Mouse (Mus musculus) liver, adult (tissue): ENCODE measurements at regions not wholly inside any gene's neighbourhood (a gene's known extent, or its start where the extent isn't known, plus 50 kb on each side); places are given as distances from the start of the nearest gene placed in this dataset.

Source experiments
- GATA4 ChIP-seq: IDR thresholded peaks from 2 replicates; pipeline ENCODE4 v1.6.1; 2014; ENCODE audit warnings: mild to moderate bottlenecking, low read length; ENCODE audit not compliant: insufficient replicate concordance

DNA sequence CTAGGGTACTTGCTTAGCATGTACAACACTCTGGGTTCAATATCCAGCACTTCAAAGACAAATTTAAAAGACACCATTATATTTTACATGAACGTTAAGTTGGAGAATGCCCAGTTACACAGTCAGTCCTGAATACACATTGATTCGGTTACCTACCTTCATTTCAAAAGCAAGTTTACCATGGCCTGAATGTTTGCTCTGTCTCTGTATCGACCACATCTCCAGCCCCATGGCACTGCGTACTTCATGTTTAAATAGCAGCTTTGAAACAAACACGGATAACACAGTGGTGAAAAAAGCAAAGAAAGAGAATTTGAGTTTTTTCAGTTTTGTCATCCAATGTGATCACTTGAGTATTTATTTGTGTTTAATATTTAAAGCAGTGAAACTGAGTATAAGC, 254.1 kb upstream of the Plxna2 start:
- no peak for TF ChIP-seq GATA4

DNA sequence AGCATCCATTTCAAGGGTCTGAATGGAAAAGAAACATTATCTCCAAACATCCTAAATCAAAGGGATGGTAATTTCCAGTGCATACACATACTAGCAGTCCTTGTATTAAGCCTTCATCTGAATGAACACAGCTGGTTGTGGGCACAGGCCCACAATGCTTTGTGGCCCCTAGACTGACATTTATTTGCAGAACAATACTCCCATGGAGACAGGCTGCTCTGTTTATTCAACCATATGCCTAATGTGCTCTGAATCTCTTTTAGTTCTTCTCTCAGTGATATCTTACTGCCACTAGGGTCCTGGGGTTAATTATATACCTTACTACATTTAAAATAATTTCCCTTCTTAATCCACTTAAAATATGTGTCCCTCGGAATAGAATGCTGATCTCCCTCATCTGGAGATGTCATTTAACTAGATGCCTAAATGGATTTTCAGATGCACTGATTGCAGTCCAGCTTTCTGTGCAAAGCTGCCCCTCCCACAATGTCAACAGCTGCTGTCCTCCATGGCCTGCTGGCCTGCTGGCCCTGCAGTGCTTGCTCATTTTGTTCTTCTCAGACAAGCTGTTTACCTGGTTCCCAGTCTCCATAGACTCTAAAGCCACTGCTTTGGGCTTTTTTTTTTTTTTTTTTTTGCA, 254.8 kb upstream of the Plxna2 start:
- no peak for TF ChIP-seq GATA4

DNA sequence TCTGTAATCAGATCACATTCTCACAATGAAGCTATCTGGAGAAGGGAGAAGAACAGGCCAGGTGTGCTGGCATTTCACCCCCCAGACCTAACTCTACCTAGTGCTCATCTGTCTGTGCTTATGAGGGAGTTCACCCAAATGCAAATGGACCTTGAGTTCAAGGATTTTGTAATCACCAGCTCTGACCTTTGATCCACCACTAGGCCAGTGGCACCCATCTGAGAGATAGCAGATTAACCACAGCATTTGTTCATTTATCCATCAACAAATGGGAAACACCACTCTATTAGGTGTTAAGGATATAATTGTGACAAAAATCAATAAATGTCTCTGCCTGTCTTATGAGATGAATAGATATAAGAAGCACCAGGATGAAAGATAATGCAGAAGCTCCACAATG, 255.7 kb upstream of the Plxna2 start:
- TF ChIP-seq GATA4: peak; percentile 88

DNA sequence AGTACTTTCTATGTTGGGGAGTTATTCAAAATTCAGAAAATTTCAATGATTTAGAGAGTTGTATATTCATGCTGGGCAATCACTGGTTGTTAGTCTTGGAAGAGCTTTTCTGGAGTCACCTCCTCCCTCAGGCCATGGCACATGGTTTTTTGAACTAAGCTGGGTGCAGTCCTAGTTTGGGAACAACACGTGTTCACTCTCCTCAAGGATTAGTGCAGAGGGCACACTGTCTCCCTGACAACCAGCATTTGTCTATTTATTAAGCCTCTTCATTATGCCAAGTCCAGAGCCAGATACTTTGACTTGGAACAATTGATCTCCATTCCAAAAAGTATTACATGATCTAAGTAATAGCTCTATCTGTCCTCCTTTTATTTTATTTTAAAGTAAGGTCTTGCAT, 256.7 kb upstream of the Plxna2 start:
- no peak for TF ChIP-seq GATA4

DNA sequence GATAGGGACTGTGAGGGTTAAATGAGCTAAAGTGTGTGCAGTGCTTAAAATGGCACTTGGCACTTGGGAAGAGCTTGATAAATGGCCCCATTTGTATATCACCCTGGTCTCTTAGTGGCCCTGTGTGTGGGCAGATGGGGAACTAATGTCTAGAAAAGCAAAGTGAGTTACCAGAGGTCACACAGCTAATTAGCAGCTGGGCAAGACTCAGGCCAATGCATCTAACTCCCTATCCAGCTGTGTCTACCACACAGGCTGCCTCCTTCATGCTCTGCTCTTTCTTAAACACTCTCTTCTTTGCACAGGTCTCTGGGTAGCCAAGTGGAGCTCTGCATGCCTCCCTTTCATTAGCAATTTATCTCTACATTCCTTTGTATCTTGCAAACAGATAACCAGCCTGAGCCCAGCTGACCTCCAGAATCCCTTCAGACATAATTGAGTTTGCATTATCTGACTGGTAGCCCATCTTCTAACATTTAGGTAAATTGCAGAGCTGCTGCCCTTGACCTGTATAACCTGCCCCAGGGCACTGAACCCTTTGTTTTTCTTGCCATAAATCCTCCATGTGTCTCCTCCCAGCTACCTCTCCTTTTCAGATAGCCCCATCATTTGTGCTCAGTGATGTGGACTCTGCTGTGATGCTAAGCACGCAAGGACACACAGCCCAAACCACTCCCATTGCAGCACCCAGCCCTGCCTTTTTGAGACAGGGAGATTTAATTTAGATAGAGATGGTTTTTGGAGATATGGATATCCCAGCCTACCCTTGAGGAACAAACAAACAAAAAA, 263.5 kb upstream of the Plxna2 start:
- no peak for TF ChIP-seq GATA4

DNA sequence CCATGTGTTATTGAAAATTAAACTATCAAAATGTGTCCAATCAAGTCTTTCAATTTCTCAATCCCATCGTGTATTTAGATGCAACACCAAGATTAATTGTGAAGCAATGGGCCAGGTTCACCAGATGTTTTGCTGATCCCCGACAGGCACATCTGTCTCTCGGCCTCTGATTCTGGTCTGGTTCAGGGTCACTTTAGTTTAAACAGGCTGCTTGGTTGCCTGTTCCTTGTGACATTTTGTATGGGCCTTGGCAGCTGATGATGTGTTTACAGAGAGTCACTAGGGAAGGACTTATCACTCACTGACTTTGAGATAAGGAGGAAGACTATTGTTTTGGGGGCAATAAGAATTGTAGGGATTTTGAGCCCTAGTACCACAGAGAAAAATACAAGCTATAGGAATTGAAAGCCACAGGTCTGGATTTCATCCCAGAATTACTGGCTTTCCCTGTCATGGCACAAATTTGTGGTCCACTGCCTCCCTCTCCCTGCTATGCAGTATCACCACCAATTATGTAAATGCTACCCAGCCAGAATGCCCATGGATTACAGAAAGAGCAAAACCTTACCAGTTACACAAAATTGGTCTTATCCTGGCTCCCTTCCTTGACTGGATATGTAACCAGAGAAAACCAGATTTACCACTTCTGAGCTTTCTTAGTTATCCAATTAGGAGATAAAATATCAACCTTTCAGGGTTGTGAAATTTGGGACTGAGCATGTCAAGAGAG, 272.5 kb upstream of the Plxna2 start:
- no peak for TF ChIP-seq GATA4

DNA sequence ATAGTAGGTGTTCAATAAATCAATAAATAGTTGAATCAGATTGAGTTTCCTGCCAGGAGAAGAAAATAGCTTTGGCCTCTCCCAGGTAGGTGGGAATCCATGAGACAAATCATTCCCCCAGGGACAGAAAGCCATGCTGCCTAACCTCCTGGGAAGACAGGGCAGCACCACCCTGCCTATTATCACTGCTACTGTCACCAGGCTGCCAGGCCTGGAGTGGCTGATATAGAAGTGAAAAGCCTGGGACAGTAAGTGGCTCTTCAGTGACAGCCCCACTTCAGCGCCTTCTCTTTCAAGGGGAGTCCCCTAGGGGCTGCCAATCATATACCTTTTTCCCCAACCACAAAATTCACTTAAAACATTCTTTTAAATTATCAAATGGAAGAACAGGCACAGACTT, 275.4 kb upstream of the Plxna2 start:
- no peak for TF ChIP-seq GATA4

DNA sequence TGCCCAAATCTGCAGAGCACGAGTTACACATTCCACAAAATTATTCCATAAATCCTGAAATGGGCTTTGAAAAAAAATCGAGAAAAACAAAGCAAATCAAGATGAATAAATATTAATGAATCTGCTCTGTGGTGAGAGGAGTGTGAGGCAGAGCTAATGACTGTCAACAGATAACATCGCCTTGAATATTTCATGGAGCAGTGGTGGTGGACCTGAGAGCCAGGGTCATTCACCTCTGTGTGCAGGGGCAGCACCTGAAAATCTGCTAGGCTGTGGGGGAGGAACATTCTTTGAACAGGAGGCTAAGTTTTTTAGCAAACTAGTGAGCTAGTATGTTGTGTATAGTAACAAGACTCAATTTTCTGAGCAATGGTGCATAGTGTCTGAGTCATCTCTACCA, 276.3 kb upstream of the Plxna2 start:
- TF ChIP-seq GATA4: no peak

DNA sequence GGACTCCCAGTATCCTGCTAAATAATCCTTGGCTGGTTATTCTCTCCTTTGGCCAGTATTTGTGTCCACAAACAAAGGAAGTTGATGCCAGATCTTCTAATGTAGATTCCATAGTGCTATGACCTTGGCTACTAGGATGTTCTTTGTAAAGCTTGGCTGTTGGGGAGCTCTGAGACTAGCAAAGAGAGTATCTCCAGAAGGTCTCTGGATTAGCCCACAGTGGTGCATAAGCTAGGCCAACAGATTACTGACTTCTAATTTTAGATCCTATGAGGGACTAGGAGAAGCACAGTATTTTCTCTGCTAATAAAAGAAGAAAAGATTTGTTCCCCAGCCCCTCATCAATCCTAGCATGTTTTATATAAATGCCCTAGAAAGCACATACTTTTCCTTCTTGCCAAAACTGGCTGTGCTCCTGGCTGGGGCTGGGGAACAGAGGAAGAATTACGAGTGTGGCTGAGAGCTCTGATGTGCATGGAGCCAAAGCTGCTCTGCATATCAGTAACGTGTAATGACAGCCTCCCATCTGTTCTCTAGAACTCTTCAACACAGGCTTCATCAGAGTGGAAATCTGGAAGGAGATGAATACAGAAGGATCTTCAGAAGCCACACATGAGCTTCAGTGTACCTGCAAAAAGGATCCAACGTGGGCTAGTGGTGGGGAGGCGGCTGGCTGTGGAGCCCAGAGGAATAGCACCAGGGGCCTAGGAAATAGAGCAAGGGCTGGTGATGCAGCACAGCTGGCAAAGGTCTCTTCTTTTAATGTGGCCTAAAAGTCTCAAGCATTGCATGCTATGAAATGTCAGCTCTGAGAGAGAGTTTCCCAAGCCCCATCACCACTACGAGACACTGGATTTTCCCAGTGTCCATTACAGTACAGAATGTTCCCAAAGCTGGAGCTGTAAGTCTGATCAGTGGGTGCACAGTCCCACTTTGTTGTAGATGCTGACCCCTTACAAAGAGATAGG, 283.0 kb upstream of the Plxna2 start:
- no peak for TF ChIP-seq GATA4

DNA sequence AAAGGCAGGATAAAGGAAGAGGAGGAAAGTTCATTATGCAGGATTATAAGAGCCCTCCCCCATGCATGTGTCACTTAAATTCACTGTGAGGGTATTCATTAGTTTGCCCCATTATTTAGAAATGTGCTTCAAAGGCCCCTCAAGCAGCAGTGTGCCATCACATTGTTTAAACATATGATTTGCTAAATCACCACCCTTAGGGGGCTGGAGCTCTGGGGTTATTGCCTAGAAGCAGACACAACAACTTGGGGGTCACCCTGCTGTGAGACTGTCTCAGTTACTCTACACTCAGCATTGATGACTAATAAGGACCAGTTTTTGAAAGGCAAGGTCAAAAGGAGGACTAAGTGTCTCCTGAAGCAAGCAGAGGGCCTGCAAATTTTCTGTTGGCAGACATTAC, 285.4 kb upstream of the Plxna2 start:
- TF ChIP-seq GATA4: no peak

DNA sequence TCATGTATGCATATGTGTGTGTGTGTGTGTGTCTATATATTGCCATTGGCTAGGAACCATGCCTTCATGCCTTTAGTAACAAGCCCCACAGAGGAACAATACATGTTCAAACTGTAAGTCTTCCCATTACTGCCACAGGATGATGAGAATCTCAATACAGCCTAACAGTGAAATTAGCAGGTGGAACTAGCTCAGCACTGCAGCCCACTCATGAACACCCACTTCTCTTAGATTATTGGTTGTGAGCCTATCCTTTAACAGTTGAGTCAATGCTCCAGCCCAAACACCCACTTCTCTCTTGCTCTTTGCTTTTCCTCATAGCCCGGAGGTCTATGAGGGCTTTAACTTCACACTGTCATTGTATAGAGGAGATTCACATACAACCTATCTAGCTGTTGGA, 287.5 kb upstream of the Plxna2 start:
- no peak for TF ChIP-seq GATA4

DNA sequence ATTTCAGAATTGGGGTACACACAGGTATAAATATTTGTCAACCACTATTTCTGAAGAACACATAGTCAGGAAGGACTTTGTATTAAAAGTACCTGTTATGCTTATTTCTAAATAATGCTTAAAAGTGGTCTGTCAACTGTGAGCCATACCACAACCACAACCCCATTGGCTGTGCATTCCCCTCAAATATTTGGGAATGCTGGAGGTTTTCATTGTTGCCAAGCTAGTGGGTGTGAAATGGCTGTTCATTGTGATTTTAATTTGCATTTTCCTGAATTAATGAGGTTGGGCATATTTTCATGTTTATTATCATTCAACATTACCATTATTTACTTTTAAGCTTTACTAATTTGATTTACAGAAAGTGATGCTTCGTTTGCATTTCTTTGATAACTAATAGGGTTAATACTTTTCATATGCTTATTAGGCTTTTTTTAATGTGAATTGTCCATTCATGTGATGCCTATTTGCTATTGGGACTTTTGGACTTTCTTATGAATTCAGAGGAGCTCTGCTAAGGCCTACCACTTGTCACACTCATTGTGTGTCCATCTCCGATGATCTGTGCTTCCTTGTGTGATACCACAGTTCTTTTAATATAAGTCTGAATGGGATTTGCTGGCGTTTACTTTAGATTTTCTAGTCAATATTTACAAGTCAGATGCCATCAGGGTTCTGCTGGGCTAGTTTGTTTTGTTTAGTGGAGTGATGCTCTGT, 297.5 kb upstream of the Plxna2 start:
- no peak for TF ChIP-seq GATA4

DNA sequence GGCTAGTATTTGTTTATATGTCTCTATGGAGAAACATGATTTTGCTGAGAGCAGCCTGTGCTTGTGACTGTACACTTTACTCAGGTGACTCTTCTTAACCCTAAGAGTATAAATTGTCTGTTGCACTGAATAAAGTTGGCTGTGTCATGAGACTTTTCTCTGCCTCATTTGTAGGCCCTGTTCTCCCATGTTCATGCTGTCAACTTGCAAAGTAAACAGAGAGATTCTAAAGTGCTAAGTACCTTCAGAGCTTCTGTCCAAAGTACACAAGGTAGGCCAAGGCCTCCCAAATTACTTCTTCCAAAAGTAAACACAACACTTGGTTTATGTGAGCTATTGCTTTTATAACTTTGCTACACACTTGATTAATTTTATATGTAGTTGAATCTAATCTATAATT, 299.7 kb upstream of the Plxna2 start:
- no peak for TF ChIP-seq GATA4

DNA sequence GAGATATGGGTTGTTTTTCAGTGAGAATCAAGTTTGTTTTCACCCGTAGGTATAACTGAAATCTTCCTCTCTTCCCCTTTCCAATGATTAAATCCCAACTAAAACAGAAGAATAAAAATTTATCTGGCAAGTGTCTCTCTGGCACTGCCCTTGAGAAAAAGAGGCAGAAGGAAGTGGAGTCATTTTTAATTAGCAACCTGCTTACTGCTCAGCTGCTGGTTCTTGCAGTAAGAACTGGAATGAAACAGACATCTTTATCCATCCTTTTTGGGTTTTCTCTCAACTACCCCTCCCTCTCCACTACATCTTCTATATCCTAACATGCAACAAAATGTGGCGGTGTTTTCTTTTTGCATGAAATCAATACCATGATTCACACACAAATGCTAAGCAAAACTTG, 302.4 kb upstream of the Plxna2 start:
- no peak for TF ChIP-seq GATA4
